Mouse (Mus musculus) heart, embryonic 15.5 days (tissue): ENCODE measurements around the gene Cfap73. TPM values are rescaled to one million over a fixed set of nuclear protein-coding genes. Genes with fewer than 3 reads are reported as not detected.
A peak's percentile ranks its signal among the peaks of the same experiment; 100 is the strongest.

ENCODE experiments used
- ATAC-seq: fragments of 200-750 bp; cut with Nextera tagmentation; replicated peaks from 2 replicates; pipeline ENCODE4 v1.8.0; 2017; ENCODE audit warnings: low read depth, moderate TSS enrichment; ENCODE audit not compliant: insufficient number of reproducible peaks, insufficient read depth, low FRiP score
- H3K27ac ChIP-seq: fragments of 300-500 bp; sonication (generic); 2 replicates; pipeline ENCODE4 v1.5.1; 2015; ENCODE audit warnings: mild to moderate bottlenecking, inconsistent platforms
- H3K27me3 ChIP-seq: fragments of 300-500 bp; sonication (generic); 2 replicates; pipeline ENCODE4 v1.6.1; 2015; ENCODE audit warnings: inconsistent platforms
- H3K36me3 ChIP-seq: fragments of 300-500 bp; sonication (generic); 2 replicates; pipeline ENCODE4 v1.6.1; 2015; ENCODE audit warnings: mild to moderate bottlenecking, inconsistent platforms
- H3K4me1 ChIP-seq: fragments of 300-500 bp; sonication (generic); replicated peaks from 2 replicates; pipeline ENCODE4 v1.6.1; 2015; ENCODE audit warnings: inconsistent platforms
- H3K4me2 ChIP-seq: fragments of 300-500 bp; sonication (generic); 2 replicates; pipeline ENCODE4 v1.6.1; 2015; ENCODE audit warnings: inconsistent platforms, mild to moderate bottlenecking, moderate library complexity
- H3K4me3 ChIP-seq: fragments of 300-500 bp; sonication (generic); 2 replicates; pipeline ENCODE4 v1.5.1; 2015; ENCODE audit warnings: mild to moderate bottlenecking, inconsistent platforms
- H3K9ac ChIP-seq: fragments of 300-500 bp; sonication (generic); 2 replicates; pipeline ENCODE4 v1.6.1; 2015; ENCODE audit warnings: mild to moderate bottlenecking, inconsistent platforms
- H3K9me3 ChIP-seq: fragments of 300-500 bp; sonication (generic); replicated peaks from 2 replicates; pipeline ENCODE4 v1.6.1; 2016; ENCODE audit warnings: inconsistent platforms
- WGBS: fragments of 180-500 bp; shearing (Covaris S2); methylation state at CpG from one replicate; pipeline ENCODE4 v1.1.7; 2015; ENCODE audit warnings: mixed read lengths; 5-methylcytosine and 5-hydroxymethylcytosine counted together
- polyA plus RNA-seq: library from polyadenylated mRNA; unstranded; fragments of >200 nt; fragmentation: Nextera tagmentation; extraction: Ambion mirVana; gene quantifications from 2 replicates; pipeline ENCODE4 v1.2.1, GENCODE M21; 2015

Cfap73 gene
- polyA plus RNA-seq, 1 experiment from 2014 or later: not detected

DNA sequence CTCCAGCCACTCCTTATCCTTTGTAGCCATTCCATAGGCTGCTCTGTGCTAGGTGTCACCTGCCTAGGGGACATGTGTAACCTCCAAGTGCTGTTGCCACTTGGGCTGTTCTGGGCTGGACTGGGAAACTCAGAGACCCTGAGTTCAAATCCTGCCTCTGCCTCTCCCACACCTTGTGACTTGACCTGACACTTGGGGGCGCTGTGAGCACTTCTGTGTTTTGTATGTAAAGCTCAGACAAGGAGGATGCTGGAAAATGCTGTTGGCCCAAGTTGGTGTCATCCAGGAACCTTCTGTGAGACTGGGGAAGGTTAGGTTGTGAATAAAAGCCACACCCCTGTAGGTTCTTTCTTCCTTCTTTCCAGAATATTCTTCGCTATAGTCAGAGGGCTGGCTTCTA is 30.9 kb upstream of the Cfap73 start:
- Histone ChIP-seq H3K36me3 (no peaks in the 10 kb centered on the region), H3K4me1 (no peaks in the 10 kb centered on the region), H3K4me3 (no peak overlapping the region), H3K4me2 (no peak overlapping the region), H3K9me3 (no peaks in the 10 kb centered on the region), H3K9ac (no peak overlapping the region), H3K27me3 (peaks cover 40% of the 10 kb centered on the region), H3K27ac (no peak overlapping the region)
- WGBS: 61% methylated on average over 2 of the region's 2 CpGs
- no peak for ATAC-seq

DNA sequence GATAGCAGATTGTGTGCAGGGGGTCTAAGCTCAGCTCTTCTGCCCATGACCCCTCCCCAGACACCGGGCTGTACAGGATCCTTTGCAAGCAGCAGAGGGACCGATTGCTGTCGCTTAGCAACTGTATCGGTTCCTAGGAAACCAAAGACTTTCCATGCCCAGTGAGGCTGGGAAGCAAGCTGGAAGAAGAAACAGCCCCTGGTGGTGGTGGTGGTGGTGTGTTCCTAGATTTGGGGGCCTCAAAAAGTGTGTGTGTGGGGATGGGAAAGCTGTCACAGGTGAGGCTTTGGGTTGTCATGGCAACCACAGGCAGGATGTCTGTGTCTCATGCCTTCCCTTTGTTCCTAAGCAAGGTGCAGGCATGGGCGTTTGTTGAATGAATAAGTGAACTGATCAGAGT is 26.8 kb upstream of the Cfap73 start:
- H3K36me3 ChIP-seq: no peaks in the 10 kb centered on the region
- H3K4me1 ChIP-seq: no peaks in the 10 kb centered on the region
- no peaks in the 10 kb centered on the region for H3K9me3 ChIP-seq
- ATAC-seq: no peak
- H3K4me3 ChIP-seq: no peak overlapping the region
- peaks cover 35% of the 10 kb centered on the region for H3K27me3 ChIP-seq
- no peak overlapping the region for H3K9ac ChIP-seq
- no peak overlapping the region for H3K27ac ChIP-seq
- no peak overlapping the region for H3K4me2 ChIP-seq
- WGBS: 44% methylated on average over 5 of the region's 5 CpGs

DNA sequence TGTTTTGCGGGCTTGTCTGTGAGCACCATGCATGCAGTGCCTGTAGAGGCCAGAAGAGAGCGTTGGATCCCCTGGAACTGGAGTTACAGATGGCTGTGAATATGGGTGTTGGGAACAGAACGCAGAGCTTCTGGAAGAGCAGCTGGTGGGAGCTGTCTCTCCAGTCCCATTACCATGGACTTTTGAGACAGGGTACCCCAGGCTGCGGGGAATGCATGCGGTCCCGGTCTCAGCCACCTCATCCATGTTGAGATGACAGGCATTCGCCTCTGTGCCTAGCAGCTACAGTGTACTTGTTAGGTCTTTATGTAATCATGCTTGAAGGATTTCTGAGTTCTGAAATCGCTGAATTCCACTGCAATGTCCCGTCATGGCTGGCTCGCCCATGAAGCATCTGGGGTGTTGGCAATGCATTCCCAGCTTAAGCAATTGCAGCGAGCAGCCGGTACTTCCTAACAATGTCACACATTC is 22.3 kb upstream of the Cfap73 start:
- H3K27ac ChIP-seq: no peak overlapping the region
- no peak overlapping the region for H3K4me2 ChIP-seq
- no peaks in the 10 kb centered on the region for H3K4me1 ChIP-seq
- 77% methylated on average over 12 of the region's 12 CpGs for WGBS
- H3K4me3 ChIP-seq: no peak overlapping the region
- H3K9ac ChIP-seq: no peak overlapping the region
- H3K27me3 ChIP-seq: peaks cover 29% of the 10 kb centered on the region
- ATAC-seq: no peak
- H3K36me3 ChIP-seq: no peaks in the 10 kb centered on the region
- H3K9me3 ChIP-seq: no peaks in the 10 kb centered on the region

DNA sequence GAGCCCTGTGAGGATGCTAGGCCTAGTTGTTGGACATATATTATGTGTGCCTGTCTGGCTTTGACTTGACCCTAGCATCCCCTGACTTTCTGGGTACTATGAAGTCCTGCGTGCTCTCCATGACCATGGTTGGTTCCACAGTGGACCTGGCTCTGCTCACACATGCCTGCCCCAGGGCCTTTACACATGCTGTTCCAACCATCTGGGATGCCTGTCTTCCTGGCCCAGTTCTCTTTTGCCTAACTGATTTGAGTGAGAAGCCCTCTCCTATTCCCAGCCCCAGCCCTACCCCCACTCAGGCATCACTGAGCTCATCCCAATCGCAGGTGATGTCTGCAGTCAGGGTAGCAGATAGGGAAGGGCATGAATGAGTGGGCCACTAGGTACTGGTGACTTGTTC is 19.8 kb upstream of the Cfap73 start:
- Histone ChIP-seq H3K27me3 (peaks cover 46% of the 10 kb centered on the region), H3K4me1 (peaks cover 7% of the 10 kb centered on the region), H3K36me3 (no peaks in the 10 kb centered on the region), H3K4me3 (no peak overlapping the region), H3K9ac (no peak overlapping the region), H3K9me3 (no peaks in the 10 kb centered on the region), H3K27ac (no peak overlapping the region), H3K4me2 (no peak overlapping the region)
- no peak for ATAC-seq
- WGBS: 92% methylated on average over 2 of the region's 2 CpGs

DNA sequence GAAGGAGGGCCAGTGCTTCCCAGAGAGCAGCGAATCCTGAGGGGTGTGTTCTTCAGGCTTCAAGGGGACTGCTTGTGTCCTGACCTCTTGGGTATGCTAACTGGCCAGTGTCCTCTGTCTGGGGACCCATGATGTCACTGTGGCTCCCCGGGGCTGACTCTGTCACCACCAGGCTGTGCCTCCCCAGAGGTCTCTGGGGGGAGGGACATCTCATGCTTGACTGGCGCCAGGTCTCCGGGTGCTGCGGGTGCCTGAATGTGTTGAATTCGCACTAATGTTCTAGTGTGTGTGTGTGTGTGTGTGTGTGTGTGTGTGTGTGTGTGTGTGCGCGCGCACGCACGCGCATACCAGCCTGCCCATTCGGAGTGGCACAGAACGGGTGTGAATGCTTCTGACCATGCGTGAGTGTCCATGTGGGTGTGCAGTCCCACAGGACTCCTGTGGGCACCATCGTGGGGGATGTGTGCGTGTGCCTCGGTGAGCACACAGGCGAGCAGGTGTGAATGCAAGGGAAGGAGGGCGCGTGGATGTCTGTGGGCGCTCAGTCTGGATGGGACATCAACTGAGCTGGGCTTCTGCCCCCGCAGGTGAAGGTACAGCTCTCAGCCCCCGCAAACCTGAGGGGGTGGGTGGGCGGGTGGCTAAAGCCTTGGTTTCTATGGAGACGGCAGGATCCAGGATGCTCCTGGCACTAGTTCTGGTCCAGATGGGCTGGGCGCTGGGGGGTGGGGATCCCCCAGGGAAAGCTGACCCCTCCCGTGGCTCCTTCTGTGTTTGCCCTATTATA is 19.1 kb upstream of the Cfap73 start:
- Histone ChIP-seq H3K9me3 (no peaks in the 10 kb centered on the region), H3K27me3 (peaks cover 53% of the 10 kb centered on the region), H3K4me3 (no peak overlapping the region), H3K4me1 (peaks cover 15% of the 10 kb centered on the region), H3K9ac (no peak overlapping the region), H3K4me2 (no peak overlapping the region), H3K36me3 (no peaks in the 10 kb centered on the region), H3K27ac (no peak overlapping the region)
- no peak for ATAC-seq
- WGBS: 78% methylated on average over 27 of the region's 28 CpGs

- Histone ChIP-seq H3K9ac (no peak overlapping the region), H3K36me3 (no peaks in the 10 kb centered on the region), H3K4me3 (no peak overlapping the region), H3K4me1 (peaks cover 17% of the 10 kb centered on the region), H3K27ac (no peak overlapping the region), H3K9me3 (no peaks in the 10 kb centered on the region), H3K27me3 (peaks cover 66% of the 10 kb centered on the region), H3K4me2 (no peak overlapping the region)
- WGBS: 35% methylated on average over 5 of the region's 5 CpGs
- no peak for ATAC-seq
These were observed 17.2 kb upstream of the Cfap73 start for GRCm38 (mm10) chr5:120651230-120651629.

GRCm38 (mm10) chr5:120649938-120650337 is 15.9 kb upstream of the Cfap73 start:
- H3K27me3 ChIP-seq: peaks cover 65% of the 10 kb centered on the region
- H3K9ac ChIP-seq: no peak overlapping the region
- no peaks in the 10 kb centered on the region for H3K9me3 ChIP-seq
- no peaks in the 10 kb centered on the region for H3K36me3 ChIP-seq
- ATAC-seq: no peak
- peaks cover 17% of the 10 kb centered on the region for H3K4me1 ChIP-seq
- peak overlapping the region; percentile 40; the same call in 1 of the 2 replicates for H3K4me3 ChIP-seq
- WGBS: 24% methylated on average over 13 of the region's 13 CpGs
- no peak overlapping the region for H3K4me2 ChIP-seq
- no peak overlapping the region for H3K27ac ChIP-seq

DNA sequence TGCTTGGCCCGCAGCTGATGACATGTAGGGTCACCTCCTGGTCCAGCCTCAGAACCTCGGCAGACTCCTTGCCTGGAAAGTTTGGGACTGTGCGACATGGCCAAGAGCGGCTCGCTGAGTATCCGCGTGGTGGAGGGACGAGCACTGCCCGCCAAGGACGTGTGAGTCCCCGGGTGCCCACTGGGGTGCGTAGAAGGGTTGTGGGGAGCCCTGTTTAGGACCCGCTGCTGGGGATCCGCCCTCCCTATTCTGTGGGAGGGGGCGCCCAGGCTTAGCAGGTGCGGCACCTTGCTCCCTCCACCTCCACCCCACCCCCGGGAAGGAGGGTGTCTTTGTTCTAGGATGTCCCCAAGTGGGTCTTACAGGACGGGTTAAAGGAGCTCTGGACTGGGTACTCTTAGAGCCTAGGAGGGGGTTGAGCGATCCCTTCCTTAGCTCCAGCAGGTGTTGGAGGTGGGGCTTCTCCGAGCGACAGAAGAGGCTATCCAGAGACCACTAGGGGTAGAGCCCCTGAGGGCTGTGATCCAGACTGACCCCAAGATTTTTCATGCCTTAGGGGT is 15.4 kb upstream of the Cfap73 start:
- Histone ChIP-seq H3K9me3 (no peaks in the 10 kb centered on the region), H3K9ac (no peak overlapping the region; the same call in 1 of the 2 replicates), H3K4me3 (peak overlapping the region; percentile 40), H3K4me1 (peaks cover 17% of the 10 kb centered on the region), H3K36me3 (no peaks in the 10 kb centered on the region), H3K4me2 (peak overlapping the region; percentile 68), H3K27ac (no peak overlapping the region), H3K27me3 (peaks cover 63% of the 10 kb centered on the region)
- ATAC-seq: no peak
- WGBS: 3% methylated on average over 21 of the region's 21 CpGs

- peak within 1 kb of the TSS; percentile 68 for H3K4me2 ChIP-seq
- H3K9me3 ChIP-seq: no peaks in the 10 kb centered on the region
- H3K9ac ChIP-seq: peak within 1 kb of the TSS; percentile 14; the same call in 1 of the 2 replicates
- peak within 1 kb of the TSS; percentile 40 for H3K4me3 ChIP-seq
- H3K36me3 ChIP-seq: no peaks in the 10 kb centered on the region
- peaks cover 62% of the 10 kb centered on the region for H3K27me3 ChIP-seq
- H3K27ac ChIP-seq: no peak within 1 kb of the TSS
- H3K4me1 ChIP-seq: peaks cover 20% of the 10 kb centered on the region
- under 1% methylated on average over 51 of the region's 53 CpGs for WGBS
- peak; percentile 45; the same call in 1 of the 2 replicates for ATAC-seq
These were observed 14.7 kb upstream of the Cfap73 start, which contains the start of gene Rasal1 for GRCm38 (mm10) chr5:120648569-120649373. TSS of gene Rasal1 (plus strand) at chr5:120648812.

- H3K9me3 ChIP-seq: no peaks in the 10 kb centered on the region
- peaks cover 24% of the 10 kb centered on the region for H3K4me1 ChIP-seq
- H3K27me3 ChIP-seq: peaks cover 58% of the 10 kb centered on the region
- no peaks in the 10 kb centered on the region for H3K36me3 ChIP-seq
- no peak for ATAC-seq
- H3K4me3 ChIP-seq: peak overlapping the region; percentile 40
- peak overlapping the region; percentile 68 for H3K4me2 ChIP-seq
- no peak overlapping the region for H3K27ac ChIP-seq
- no peak overlapping the region for H3K9ac ChIP-seq
- WGBS: 25% methylated on average over 12 of the region's 12 CpGs
These were observed 13.9 kb upstream of the Cfap73 start for GRCm38 (mm10) chr5:120647814-120648491.

GRCm38 (mm10) chr5:120647361-120647760 is 13.3 kb upstream of the Cfap73 start:
- WGBS: 61% methylated on average over 4 of the region's 4 CpGs
- peaks cover 56% of the 10 kb centered on the region for H3K27me3 ChIP-seq
- H3K4me2 ChIP-seq: no peak overlapping the region
- no peak overlapping the region for H3K4me3 ChIP-seq
- H3K9ac ChIP-seq: no peak overlapping the region
- no peak overlapping the region for H3K27ac ChIP-seq
- peaks cover 24% of the 10 kb centered on the region for H3K4me1 ChIP-seq
- ATAC-seq: no peak
- H3K36me3 ChIP-seq: no peaks in the 10 kb centered on the region
- H3K9me3 ChIP-seq: no peaks in the 10 kb centered on the region
